Mouse (Mus musculus) midbrain, embryonic 15.5 days (tissue): ENCODE results near the gene Paqr9. TPM values are rescaled to one million over a fixed set of nuclear protein-coding genes. Genes with fewer than 3 reads are reported as not detected.
A peak's percentile ranks its signal among the peaks of the same experiment; 100 is the strongest.

Experiments used
- ATAC-seq: fragments of 200-750 bp; cut with Nextera tagmentation; replicated peaks from 2 replicates; pipeline ENCODE4 v1.8.0; 2017; ENCODE audit warnings: moderate TSS enrichment
- H3K27ac ChIP-seq: fragments of 300-500 bp; sonication (generic); 2 replicates; pipeline ENCODE4 v1.5.1; 2015; ENCODE audit warnings: mild to moderate bottlenecking, inconsistent platforms
- H3K27me3 ChIP-seq: fragments of 300-500 bp; sonication (generic); replicated peaks from 2 replicates; pipeline ENCODE4 v1.6.1; 2015; ENCODE audit warnings: inconsistent platforms
- H3K36me3 ChIP-seq: fragments of 300-500 bp; sonication (generic); replicated peaks from 2 replicates; pipeline ENCODE4 v1.6.1; 2015; ENCODE audit warnings: inconsistent platforms
- H3K4me1 ChIP-seq: fragments of 300-500 bp; sonication (generic); 2 replicates; pipeline ENCODE4 v1.6.1; 2015; ENCODE audit warnings: inconsistent platforms
- H3K4me2 ChIP-seq: fragments of 300-500 bp; sonication (generic); 2 replicates; pipeline ENCODE4 v1.6.1; 2015; ENCODE audit warnings: inconsistent platforms, mild to moderate bottlenecking, moderate library complexity
- H3K4me3 ChIP-seq: fragments of 300-500 bp; sonication (generic); 2 replicates; pipeline ENCODE4 v1.5.1; 2015; ENCODE audit warnings: mild to moderate bottlenecking, inconsistent platforms
- H3K9ac ChIP-seq: fragments of 300-500 bp; sonication (generic); 2 replicates; pipeline ENCODE4 v1.6.1; 2015; ENCODE audit warnings: mild to moderate bottlenecking, inconsistent platforms
- H3K9me3 ChIP-seq: fragments of 300-500 bp; sonication (generic); 2 replicates; pipeline ENCODE4 v1.6.1; 2016; ENCODE audit warnings: inconsistent platforms
- WGBS: fragments of 180-500 bp; shearing (Covaris S2); methylation state at CpG from one replicate; pipeline ENCODE4 v1.1.7; 2015; ENCODE audit warnings: mixed read lengths; 5-methylcytosine and 5-hydroxymethylcytosine counted together
- polyA plus RNA-seq: library from polyadenylated mRNA; unstranded; fragments of >200 nt; fragmentation: Nextera tagmentation; extraction: Ambion mirVana; gene quantifications from 2 replicates; pipeline ENCODE4 v1.2.1, GENCODE M21; 2015

Paqr9 gene
- polyA plus RNA-seq, 1 experiment from 2014 or later, result 5.1 TPM

DNA sequence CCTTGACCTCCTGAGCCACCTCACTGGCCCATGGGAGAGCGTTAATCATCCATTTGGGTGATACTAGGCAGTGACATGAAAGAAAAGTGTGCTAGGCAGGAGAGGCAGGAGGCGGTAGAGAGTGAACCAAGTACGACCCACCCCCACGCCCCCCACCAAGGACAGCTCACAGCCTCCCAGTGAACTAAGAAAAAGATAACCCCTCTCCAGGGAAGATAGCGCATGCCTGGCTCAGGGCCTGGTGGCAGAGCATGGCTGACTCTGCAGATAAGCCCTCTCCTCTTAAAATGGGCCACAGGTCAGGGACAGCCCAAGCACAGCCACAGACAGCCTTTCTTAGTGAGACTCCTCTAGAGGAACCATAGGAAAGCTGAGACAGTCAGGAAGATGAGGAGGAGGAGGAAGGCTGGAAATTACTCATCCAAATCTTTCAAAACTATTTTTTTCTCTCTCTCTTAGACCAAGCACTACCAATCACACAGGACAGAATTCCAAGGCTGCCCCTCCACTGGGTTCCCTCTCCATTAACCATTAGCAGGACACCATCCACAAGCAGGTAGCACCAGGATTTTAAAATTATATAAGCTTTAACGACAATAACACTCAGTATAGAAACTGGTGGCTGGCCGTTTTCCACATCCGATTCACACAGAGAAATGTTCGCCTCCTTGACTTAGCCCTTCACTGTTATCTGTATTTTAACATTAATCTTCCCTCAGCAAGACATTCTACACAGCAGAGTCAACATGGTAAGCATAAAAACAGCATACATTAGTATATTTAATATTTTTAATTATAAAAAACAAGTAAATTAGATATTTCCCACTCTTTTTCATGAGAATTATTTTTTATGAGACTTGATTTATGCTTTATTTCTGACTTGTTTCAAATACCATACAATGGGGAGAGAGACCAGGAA, 8.3 kb upstream of the Paqr9 start:
- Histone ChIP-seq H3K4me3 (no peak overlapping the region), H3K27me3 (no peaks in the 10 kb centered on the region), H3K9me3 (no peaks in the 10 kb centered on the region), H3K4me1 (no peaks in the 10 kb centered on the region), H3K9ac (no peak overlapping the region), H3K27ac (no peak overlapping the region), H3K4me2 (no peak overlapping the region), H3K36me3 (no peaks in the 10 kb centered on the region)
- no peak for ATAC-seq
- WGBS, result 80% methylated on average over 9 of the region's 9 CpGs

DNA sequence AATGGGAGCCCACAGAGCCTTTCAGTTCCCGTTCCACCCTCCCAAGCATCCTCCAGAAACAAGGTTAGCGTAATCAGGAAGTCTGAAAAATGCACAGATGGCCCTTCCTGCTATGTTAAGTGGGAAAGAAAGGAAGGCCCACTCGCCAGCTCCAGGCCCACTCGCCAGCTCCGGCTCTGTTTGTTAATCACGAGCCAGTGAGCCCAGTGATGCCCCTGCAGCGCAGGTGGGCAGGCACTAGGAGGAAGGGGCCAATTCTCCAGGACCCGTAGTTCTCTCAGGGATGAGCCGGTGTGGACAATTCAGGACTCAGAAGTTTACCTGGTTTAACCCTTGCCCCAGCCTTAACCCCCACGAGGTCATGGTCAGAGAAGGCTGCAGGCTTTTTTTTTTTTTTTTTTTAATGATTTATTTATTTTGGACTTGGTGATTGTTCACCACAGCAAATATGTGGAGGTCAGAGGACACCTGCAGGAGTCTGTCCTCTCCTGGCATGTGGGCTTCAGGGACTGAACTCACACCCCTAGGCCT, 7.2 kb upstream of the Paqr9 start:
- H3K4me2 ChIP-seq, result no peak overlapping the region
- no peak for ATAC-seq
- H3K4me3 ChIP-seq, result no peak overlapping the region
- 75% methylated on average over 10 of the region's 10 CpGs for WGBS
- H3K36me3 ChIP-seq, result no peaks in the 10 kb centered on the region
- H3K9ac ChIP-seq, result no peak overlapping the region
- H3K27ac ChIP-seq, result no peak overlapping the region
- H3K4me1 ChIP-seq, result no peaks in the 10 kb centered on the region
- H3K27me3 ChIP-seq, result peaks cover 2% of the 10 kb centered on the region; the same call in 1 of the 2 replicates
- H3K9me3 ChIP-seq, result no peaks in the 10 kb centered on the region

DNA sequence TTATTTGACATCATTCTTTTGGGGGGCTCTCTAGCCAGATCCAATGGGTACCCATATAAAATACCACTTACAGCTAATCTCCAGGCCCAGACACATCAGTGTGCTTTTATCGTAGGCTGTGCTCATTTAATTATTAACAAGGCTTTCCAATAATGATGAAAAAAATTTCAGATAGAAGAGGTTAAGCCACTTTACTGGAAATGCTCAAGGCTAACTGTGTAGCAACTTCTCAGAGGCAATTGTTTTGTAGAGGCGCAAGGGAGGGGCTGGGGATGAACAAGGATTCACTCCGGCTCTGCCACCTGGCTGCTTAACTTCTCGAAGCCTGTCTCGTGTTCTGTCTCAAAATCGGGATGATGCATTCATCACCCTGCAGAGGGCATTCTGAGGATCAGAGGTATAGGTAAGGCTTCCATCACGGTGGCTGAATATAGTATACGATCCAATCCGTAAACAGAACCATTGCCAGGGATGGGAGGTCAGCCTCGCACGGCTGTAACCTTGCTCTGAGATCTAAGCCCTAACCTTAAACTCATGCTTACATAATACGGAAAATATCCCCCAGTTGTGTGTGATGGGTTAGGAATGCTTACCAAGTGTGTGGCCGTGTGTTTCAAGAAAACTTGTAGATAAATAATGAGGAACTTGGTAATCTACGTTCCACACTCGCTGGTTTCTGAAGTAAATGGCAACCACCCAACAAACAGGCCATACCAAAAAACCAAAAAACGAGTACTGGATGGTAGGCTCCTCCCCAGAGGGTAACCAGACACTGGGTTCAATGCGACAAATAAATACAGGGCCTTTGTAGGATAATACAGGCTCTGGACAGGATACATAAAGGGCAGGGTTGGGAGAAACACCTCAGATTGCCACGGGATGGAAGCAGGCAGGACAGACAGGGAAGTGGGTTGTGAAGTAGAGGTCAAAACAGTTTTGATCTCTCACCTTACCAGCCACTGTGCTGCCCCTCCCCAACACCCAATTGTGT, 4.9 kb upstream of the Paqr9 start:
- no peak overlapping the region for H3K27ac ChIP-seq
- WGBS, result 84% methylated on average over 18 of the region's 18 CpGs
- H3K27me3 ChIP-seq, result peaks cover 4% of the 10 kb centered on the region; the same call in 1 of the 2 replicates
- no peak for ATAC-seq
- H3K36me3 ChIP-seq, result no peaks in the 10 kb centered on the region
- peaks cover 9% of the 10 kb centered on the region for H3K4me1 ChIP-seq
- no peak overlapping the region for H3K4me3 ChIP-seq
- H3K4me2 ChIP-seq, result no peak overlapping the region
- no peak overlapping the region for H3K9ac ChIP-seq
- no peaks in the 10 kb centered on the region for H3K9me3 ChIP-seq

DNA sequence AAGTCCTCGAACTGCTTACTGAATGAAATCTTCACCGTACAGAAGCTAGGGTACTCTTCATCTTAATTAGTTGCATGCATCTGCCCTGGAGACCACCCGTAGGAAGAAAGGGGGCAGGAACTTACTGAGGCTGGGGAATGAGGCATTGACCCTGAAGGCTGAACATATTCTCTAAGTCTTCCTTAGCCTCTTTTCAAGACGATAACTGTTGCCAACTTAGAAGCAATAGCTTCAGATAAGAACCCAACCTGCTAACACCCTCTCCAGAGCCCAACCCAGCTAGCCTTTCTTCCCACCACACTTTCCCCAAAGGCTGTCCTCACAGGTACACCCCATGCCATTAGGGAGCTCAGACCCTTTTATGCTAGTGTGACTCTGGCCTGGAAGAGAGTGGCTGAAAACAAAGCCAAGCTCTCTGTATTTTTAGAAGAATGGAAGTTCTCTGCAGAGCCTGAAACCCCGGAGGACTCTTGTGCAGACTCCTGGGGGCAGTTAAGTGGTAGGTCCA, 4.2 kb upstream of the Paqr9 start:
- no peak overlapping the region for H3K4me3 ChIP-seq
- H3K36me3 ChIP-seq, result no peaks in the 10 kb centered on the region
- no peak for ATAC-seq
- WGBS, result 65% methylated on average over 5 of the region's 5 CpGs
- no peaks in the 10 kb centered on the region for H3K9me3 ChIP-seq
- no peak overlapping the region for H3K9ac ChIP-seq
- peaks cover 13% of the 10 kb centered on the region for H3K4me1 ChIP-seq
- peaks cover 4% of the 10 kb centered on the region; the same call in 1 of the 2 replicates for H3K27me3 ChIP-seq
- H3K27ac ChIP-seq, result no peak overlapping the region
- H3K4me2 ChIP-seq, result no peak overlapping the region

DNA sequence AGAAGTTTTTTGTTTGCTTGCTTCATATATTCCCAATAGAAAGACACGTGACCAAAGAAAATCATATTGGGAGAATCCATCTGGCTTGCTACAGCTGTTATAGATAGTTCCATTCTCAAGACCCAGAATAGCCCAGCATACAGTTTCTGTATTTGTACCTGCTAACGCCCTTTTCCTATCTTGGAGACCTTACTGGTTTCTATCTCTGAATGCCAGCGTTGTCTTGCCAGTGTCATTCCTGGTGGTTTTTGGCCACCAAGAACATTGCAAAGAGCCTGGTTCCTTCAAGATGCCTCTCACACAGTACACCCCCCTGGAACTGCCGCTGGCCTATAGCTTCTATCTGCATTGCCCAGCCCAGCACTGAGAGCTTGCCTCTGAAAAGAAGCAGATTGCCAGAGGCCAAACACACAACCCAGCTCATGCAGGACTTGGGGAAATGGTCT, 3.4 kb upstream of the Paqr9 start:
- H3K4me1 ChIP-seq, result peaks cover 21% of the 10 kb centered on the region

DNA sequence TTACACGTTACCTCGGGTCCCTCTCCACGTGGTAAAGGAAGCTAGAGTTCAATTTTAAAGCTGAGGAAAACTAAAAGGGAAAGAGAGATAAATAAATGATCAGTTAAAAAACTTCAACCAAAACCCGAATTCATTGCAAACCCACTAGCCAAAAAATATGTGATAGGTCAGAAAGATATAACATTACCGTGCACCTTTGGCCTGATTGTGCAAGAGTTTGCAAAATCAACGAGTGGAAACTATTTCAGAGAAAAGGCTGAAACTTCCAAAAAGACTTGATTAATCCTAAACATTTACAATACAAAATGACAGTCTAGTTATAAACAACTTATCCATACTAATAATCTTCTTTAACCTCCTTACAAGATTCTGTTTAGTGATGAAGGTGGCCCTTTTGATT, 1.7 kb upstream of the Paqr9 start:
- Histone ChIP-seq H3K9ac (no peak overlapping the region), H3K4me1 (peaks cover 33% of the 10 kb centered on the region), H3K4me3 (no peak overlapping the region), H3K4me2 (no peak overlapping the region), H3K27me3 (peaks cover 12% of the 10 kb centered on the region), H3K36me3 (no peaks in the 10 kb centered on the region), H3K9me3 (no peaks in the 10 kb centered on the region), H3K27ac (no peak overlapping the region)
- ATAC-seq, result no peak
- WGBS, result 69% methylated on average over 6 of the region's 6 CpGs

More for the DNA sequence above, 3.4 kb upstream of the Paqr9 start:
- Histone ChIP-seq H3K4me2 (no peak overlapping the region), H3K9ac (no peak overlapping the region), H3K27me3 (peaks cover 8% of the 10 kb centered on the region; the same call in 1 of the 2 replicates), H3K4me3 (no peak overlapping the region), H3K9me3 (no peaks in the 10 kb centered on the region), H3K27ac (no peak overlapping the region), H3K36me3 (no peaks in the 10 kb centered on the region)
- ATAC-seq, result no peak
- 95% methylated on average over 4 of the region's 4 CpGs for WGBS

DNA sequence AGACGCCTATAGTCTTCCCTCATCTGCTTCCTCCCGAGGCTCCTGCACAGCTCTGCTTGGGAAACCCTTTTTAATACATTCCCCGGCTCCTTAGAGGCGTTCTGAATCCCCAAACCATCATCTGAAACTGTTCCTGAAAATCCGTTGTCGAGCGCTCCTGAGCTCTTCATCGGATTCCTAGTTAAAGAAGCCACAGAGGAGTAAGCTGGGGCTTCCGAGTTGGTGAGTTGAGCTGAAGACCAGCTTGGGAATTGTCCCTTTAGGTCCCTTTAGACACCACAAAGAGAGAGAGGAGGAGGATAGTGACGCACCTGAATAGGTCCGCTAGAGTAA, 765 bp upstream of the Paqr9 start:
- WGBS, result 7% methylated on average over 11 of the region's 11 CpGs
- Histone ChIP-seq H3K9ac (peak overlapping the region; percentile 74), H3K27ac (peak overlapping the region; percentile 79), H3K4me2 (peak overlapping the region; percentile 79), H3K27me3 (peaks cover 12% of the 10 kb centered on the region), H3K9me3 (no peaks in the 10 kb centered on the region), H3K4me3 (peak overlapping the region; percentile 63), H3K4me1 (peaks cover 33% of the 10 kb centered on the region), H3K36me3 (no peaks in the 10 kb centered on the region)
- no peak for ATAC-seq

DNA sequence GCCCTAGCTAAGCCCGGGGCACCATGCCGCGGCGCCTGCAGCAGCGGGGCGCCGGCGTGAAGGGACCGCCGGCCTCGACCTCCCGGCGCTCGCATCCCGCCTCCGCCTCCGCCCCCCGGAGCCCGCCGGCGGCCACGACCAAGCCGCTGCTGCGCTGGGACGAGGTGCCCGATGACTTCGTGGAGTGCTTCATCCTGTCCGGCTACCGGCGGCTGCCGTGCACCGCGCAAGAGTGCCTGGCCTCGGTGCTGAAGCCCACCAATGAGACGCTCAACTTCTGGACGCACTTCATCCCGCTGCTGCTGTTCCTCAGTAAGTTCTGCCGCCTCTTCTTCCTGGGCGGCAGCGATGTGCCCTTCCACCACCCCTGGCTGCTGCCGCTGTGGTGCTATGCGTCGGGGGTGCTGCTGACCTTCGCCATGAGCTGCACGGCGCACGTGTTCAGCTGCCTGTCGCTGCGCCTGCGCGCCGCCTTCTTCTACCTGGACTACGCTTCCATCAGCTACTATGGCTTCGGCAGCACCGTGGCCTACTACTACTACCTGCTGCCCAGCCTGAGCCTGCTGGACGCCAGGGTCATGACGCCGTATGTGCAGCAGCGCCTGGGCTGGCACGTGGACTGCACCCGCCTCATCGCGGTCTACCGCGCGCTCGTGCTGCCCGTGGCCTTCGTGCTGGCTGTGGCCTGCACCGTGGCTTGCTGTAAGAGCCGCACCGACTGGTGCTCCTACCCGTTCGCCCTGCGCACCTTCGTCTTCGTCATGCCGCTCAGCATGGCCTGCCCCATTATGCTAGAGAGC, 679 bp downstream of the Paqr9 start:
- Histone ChIP-seq H3K9ac (peak overlapping the region; percentile 74), H3K4me1 (peaks cover 33% of the 10 kb centered on the region), H3K4me2 (peak overlapping the region; percentile 79), H3K9me3 (no peaks in the 10 kb centered on the region), H3K4me3 (peak overlapping the region; percentile 63), H3K27me3 (peaks cover 12% of the 10 kb centered on the region), H3K36me3 (no peaks in the 10 kb centered on the region), H3K27ac (peak overlapping the region; percentile 79)
- peak; percentile 85 for ATAC-seq
- 13% methylated on average over 78 of the region's 78 CpGs for WGBS

DNA sequence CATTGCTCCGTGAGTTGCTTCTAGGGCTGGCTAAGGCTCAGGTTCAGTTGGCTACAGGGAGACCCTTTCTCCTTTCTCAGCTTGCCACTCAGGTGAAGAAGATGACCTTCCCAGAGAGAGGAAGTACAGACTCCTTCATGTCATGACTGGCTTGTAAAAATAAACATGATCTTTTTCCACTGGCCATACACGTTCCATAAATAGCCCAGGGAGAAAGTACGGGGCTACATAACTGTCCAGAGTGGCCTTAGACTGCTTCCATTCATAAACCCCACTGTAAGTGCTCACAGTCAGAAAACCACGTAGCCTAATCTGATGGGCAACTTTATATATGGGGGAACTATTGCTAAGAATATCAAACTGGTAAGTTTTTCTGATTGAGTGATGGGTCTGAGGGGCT, 4.6 kb downstream of the Paqr9 start:
- no peak for ATAC-seq
- H3K36me3 ChIP-seq, result no peaks in the 10 kb centered on the region
- peaks cover 31% of the 10 kb centered on the region for H3K4me1 ChIP-seq
- H3K4me2 ChIP-seq, result no peak overlapping the region
- no peaks in the 10 kb centered on the region for H3K9me3 ChIP-seq
- no peak overlapping the region for H3K4me3 ChIP-seq
- no peak overlapping the region for H3K9ac ChIP-seq
- H3K27me3 ChIP-seq, result peaks cover 8% of the 10 kb centered on the region
- WGBS, result 85% methylated on average over 4 of the region's 4 CpGs
- no peak overlapping the region for H3K27ac ChIP-seq

DNA sequence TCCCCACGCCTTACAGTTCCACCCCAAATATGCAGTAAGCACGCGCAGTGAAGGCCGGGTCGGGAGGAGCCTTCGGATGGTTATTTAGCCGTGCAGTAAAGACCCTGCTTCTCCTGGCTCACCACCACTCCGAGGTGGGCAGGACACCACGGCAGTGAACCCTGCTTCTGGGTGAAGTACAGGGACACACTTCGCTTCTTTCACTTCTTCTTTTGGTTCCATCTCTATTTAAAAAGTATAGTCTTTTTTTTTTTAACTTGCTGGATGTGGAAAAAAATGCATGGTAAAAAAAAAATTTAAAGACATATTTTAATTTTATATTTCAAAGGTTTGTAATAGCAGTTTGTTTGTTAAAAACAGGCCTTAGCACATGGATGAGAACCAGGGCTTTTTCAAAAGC, 6.9 kb downstream of the Paqr9 start:
- peaks cover 14% of the 10 kb centered on the region for H3K4me1 ChIP-seq
- no peaks in the 10 kb centered on the region for H3K36me3 ChIP-seq
- no peak overlapping the region for H3K4me3 ChIP-seq
- 87% methylated on average over 10 of the region's 10 CpGs for WGBS
- H3K9me3 ChIP-seq, result no peaks in the 10 kb centered on the region
- H3K9ac ChIP-seq, result no peak overlapping the region
- H3K27ac ChIP-seq, result no peak overlapping the region
- no peak for ATAC-seq
- peaks cover 4% of the 10 kb centered on the region; the same call in 1 of the 2 replicates for H3K27me3 ChIP-seq
- no peak overlapping the region for H3K4me2 ChIP-seq

DNA sequence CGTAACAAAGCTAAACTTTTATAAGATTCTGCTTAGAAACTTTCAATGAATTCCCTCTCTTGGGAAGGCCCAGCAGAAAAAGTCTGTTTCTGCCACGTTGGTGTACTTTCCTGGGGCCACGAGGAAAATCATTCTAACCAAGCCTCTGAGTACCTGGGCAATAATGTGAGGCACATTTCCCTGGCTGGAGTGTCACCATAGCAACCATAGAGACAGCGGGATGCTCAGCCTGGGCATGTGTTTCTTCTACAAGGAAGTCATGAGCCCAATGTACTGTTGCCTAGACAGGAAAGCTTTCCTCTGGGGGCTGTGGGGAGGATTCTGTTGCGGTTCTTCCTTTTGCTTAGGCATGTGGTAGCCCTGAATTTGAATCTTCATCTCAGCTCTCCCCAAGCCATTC, 7.5 kb downstream of the Paqr9 start:
- Histone ChIP-seq H3K4me2 (no peak overlapping the region), H3K9me3 (no peaks in the 10 kb centered on the region), H3K9ac (no peak overlapping the region), H3K36me3 (no peaks in the 10 kb centered on the region), H3K27me3 (peaks cover 2% of the 10 kb centered on the region; the same call in 1 of the 2 replicates), H3K27ac (no peak overlapping the region), H3K4me1 (peaks cover 11% of the 10 kb centered on the region), H3K4me3 (no peak overlapping the region)
- 43% methylated on average over 5 of the region's 5 CpGs for WGBS
- ATAC-seq, result 0 out of 2 replicates have a peak, but pooled peaks have one; percentile 56
